Mouse (Mus musculus): ENCODE data around the gene Fam98c. TPM values are rescaled to one million over a fixed set of nuclear protein-coding genes. Genes with fewer than 3 reads are reported as not detected.

Fam98c gene
- polyA plus RNA-seq, 1 experiment from 2014 or later = 17.6 TPM

Other genes starting within 250 kb of the Fam98c start
- gene Actn4, start 193.9 kb downstream of the Fam98c start, polyA plus RNA-seq (2015; fragmentation: Nextera tagmentation; extraction: Ambion mirVana) = 232 and 258 TPM in 2 replicates
- gene Eif3k, start 174.4 kb downstream of the Fam98c start, polyA plus RNA-seq (2015; fragmentation: Nextera tagmentation; extraction: Ambion mirVana) = 453 and 455 TPM in 2 replicates
- 7.7 and 9.9 TPM in 2 replicates for gene Map4k1, start 174.2 kb downstream of the Fam98c start, polyA plus RNA-seq (2015; fragmentation: Nextera tagmentation; extraction: Ambion mirVana)
- gene Ryr1, start 31.1 kb downstream of the Fam98c start, polyA plus RNA-seq (2015; fragmentation: Nextera tagmentation; extraction: Ambion mirVana) = 2.3 and 3.3 TPM in 2 replicates
- gene Rasgrp4, start 21.4 kb downstream of the Fam98c start, polyA plus RNA-seq (2015; fragmentation: Nextera tagmentation; extraction: Ambion mirVana) = 1.3 and 1.8 TPM in 2 replicates
- gene Ggn, start 14.0 kb upstream of the Fam98c start, polyA plus RNA-seq (2015; fragmentation: Nextera tagmentation; extraction: Ambion mirVana) = 0.51 and 1.3 TPM in 2 replicates
- gene Spred3, start 14.2 kb upstream of the Fam98c start, polyA plus RNA-seq (2015; fragmentation: Nextera tagmentation; extraction: Ambion mirVana) = 4.5 and 4.9 TPM in 2 replicates
- 252 and 273 TPM in 2 replicates for gene Psmd8, start 24.5 kb upstream of the Fam98c start, polyA plus RNA-seq (2015; fragmentation: Nextera tagmentation; extraction: Ambion mirVana)
- gene Catsperg1, start 57.8 kb upstream of the Fam98c start, polyA plus RNA-seq (2015; fragmentation: Nextera tagmentation; extraction: Ambion mirVana) = 0.72 and 0.74 TPM in 2 replicates
- gene Kcnk6, start 76.3 kb upstream of the Fam98c start, polyA plus RNA-seq (2015; fragmentation: Nextera tagmentation; extraction: Ambion mirVana) = 1.4 and 1.8 TPM in 2 replicates
- 110 and 111 TPM in 2 replicates for gene Yif1b, start 82.1 kb upstream of the Fam98c start, polyA plus RNA-seq (2015; fragmentation: Nextera tagmentation; extraction: Ambion mirVana)
- 2.2 and 4.4 TPM in 2 replicates for gene 2200002D01Rik, start 92.2 kb upstream of the Fam98c start, polyA plus RNA-seq (2015; fragmentation: Nextera tagmentation; extraction: Ambion mirVana)
- gene Spint2, start 125.7 kb upstream of the Fam98c start, polyA plus RNA-seq (2015; fragmentation: Nextera tagmentation; extraction: Ambion mirVana) = 118 and 127 TPM in 2 replicates
- gene Ppp1r14a, start 133.1 kb upstream of the Fam98c start, polyA plus RNA-seq (2015; fragmentation: Nextera tagmentation; extraction: Ambion mirVana) = 10.1 and 10.5 TPM in 2 replicates
- gene Dpf1, start 147.7 kb upstream of the Fam98c start, polyA plus RNA-seq (2015; fragmentation: Nextera tagmentation; extraction: Ambion mirVana) = 28.4 and 29.9 TPM in 2 replicates

Data from embryonic facial prominence, embryonic 13.5 days (tissue).